ENCODE assay signal across 8 mouse cellular contexts in genomic region chr13:109609805-109610187, GRCm38 (mm10).
A peak's percentile ranks its signal among the peaks of the same experiment; 100 is the strongest.
DNase-seq lines count a peak whose midpoint lies in the region; ATAC-seq and TF ChIP-seq lines count a peak whose summit lies in the region.

No protein-coding gene starts in this region.

- H3K27ac ChIP-seq in lung, embryonic 14.5 days (ENCODE audit: low read depth): no peak overlapping the region

- no peak overlapping the region for H3K9ac ChIP-seq in lung, embryonic 14.5 days

- no peak overlapping the region for H3K4me3 ChIP-seq in lung, embryonic 14.5 days (ENCODE audit: low read depth, low read length)

- no peaks in the 10 kb centered on the region for H3K27me3 ChIP-seq in lung, embryonic 14.5 days (ENCODE audit: insufficient read depth, low read length)

- peak; percentile 87 for DNase-seq in ES-CJ7 (ENCODE audit: low read depth, low spot score)
- DNase-seq in adrenal gland, adult 8-10 months: peak; percentile 18
- peak; percentile 78 for DNase-seq in embryo, embryonic 10 days (ENCODE audit: low spot score)
- DNase-seq in heart, postnatal 14 days: peak; percentile 50 to 70
- DNase-seq in layer of hippocampus, adult 18-20 months (ENCODE audit: low spot score in 2 of 2): peak; percentile 43 to 80
- peak; percentile 89 for DNase-seq in lung, embryonic 14.5 days
- peak; percentile 39 for DNase-seq in retina, adult 2 months (ENCODE audit: low read depth, low spot score)
- no peak for DNase-seq in T-cell, adult 2 months (ENCODE audit: low spot score)

- H3K4me2 ChIP-seq in lung, embryonic 14.5 days: no peak overlapping the region

- no peaks in the 10 kb centered on the region for H3K9me3 ChIP-seq in lung, embryonic 14.5 days (ENCODE audit: low read depth, low read length)

- intact Hi-C loops in heart, postnatal 14 days (cut with DNase I): loop anchor here (2.0 to 10.0 kb wide), 5 partner anchors 43 to 381 kb away; no protein-coding TSS in a partner anchor

- no peaks in the 10 kb centered on the region for H3K36me3 ChIP-seq in lung, embryonic 14.5 days (ENCODE audit: insufficient read depth)

- 10% methylated on average over 3 of the region's 3 CpGs for WGBS in lung, embryonic 14.5 days

- no peaks in the 10 kb centered on the region for H3K4me1 ChIP-seq in lung, embryonic 14.5 days (ENCODE audit: insufficient read depth)

- peak; percentile 84 for TF ChIP-seq CTCF in lung, embryonic 14.5 days (IDR thresholded peaks at IDR 0.05; ENCODE audit: low read depth)

- 0 out of 2 replicates have a peak, but pooled peaks have one; percentile 35 for ATAC-seq in lung, embryonic 14.5 days (ENCODE audit: insufficient read depth)
